Mouse (Mus musculus): Measurements from ENCODE around the gene Akap9. TPM values are rescaled to one million over a fixed set of nuclear protein-coding genes. Genes with fewer than 3 reads are reported as not detected.

The Akap9 gene
- polyA plus RNA-seq, 1 experiment: 3.0 TPM

DNA sequence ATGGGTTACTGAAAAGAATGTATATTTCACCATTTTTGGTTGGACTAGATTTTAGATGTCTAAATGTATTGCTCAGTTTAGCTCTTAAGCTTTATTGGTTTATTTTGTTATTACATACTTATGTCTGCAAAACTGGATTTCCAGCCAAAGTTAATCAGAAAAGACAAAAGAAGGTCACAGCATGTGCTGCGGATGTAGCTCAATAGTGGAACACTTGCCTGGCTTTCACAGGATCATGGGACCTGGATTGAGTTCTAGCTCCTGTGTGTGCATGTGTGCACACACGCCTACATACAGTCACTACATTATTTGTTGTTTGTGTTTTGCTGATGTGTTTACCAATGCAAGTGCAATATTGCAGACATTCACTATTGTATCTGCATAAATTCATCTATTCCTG is 5.5 kb upstream of the Akap9 start:
- H3K79me2 ChIP-seq (ENCODE audit: control insufficient read depth, insufficient read depth): no peaks in the 10 kb centered on the region
- no peak overlapping the region for H3K4me2 ChIP-seq (ENCODE audit: low read depth)
- H3K27me3 ChIP-seq (ENCODE audit: control insufficient read depth, insufficient read depth, insufficient read length): no peaks in the 10 kb centered on the region
- no peak overlapping the region for H3K4me3 ChIP-seq
- TF ChIP-seq CEBPB (IDR thresholded peaks at IDR 0.05; ENCODE audit: insufficient read depth, poor library complexity, severe bottlenecking): no peak
- TF ChIP-seq TCF3 (IDR thresholded peaks at IDR 0.05; ENCODE audit: insufficient read length, low read depth): no peak
- no peak for TF ChIP-seq MYOD1 (IDR thresholded peaks at IDR 0.05; ENCODE audit: control insufficient read depth in 1 of 3, insufficient read length in 2 of 3, low read depth in 2 of 3)
- TF ChIP-seq POLR2AphosphoS2 (IDR thresholded peaks at IDR 0.05; ENCODE audit: insufficient read length, low read depth): no peak
- no peak for TF ChIP-seq MYOG (IDR thresholded peaks at IDR 0.05; ENCODE audit: control insufficient read depth in 1 of 3, insufficient read depth in 1 of 3, insufficient read length in 2 of 3, low read depth in 2 of 3)
- no peak for TF ChIP-seq SRF (IDR thresholded peaks at IDR 0.05; ENCODE audit: control insufficient read depth, insufficient read length, low read depth)
- no peak for TF ChIP-seq REST (IDR thresholded peaks at IDR 0.05; ENCODE audit: insufficient read depth, insufficient read length)
- no peak for TF ChIP-seq E2F4 (IDR thresholded peaks at IDR 0.05; ENCODE audit: insufficient read depth)
- TF ChIP-seq MAX (IDR thresholded peaks at IDR 0.05; ENCODE audit: low read depth): no peak
- no peak for TF ChIP-seq TCF12 (IDR thresholded peaks at IDR 0.05; ENCODE audit: insufficient read depth, poor library complexity, severe bottlenecking)
- no peak for TF ChIP-seq USF1 (IDR thresholded peaks at IDR 0.05; ENCODE audit: low read depth)
- no peak for TF ChIP-seq POLR2A (IDR thresholded peaks at IDR 0.05; ENCODE audit: insufficient read length, low read depth)
- no peak overlapping the region for H3ac ChIP-seq (ENCODE audit: control insufficient read depth, insufficient read length)
- no peaks in the 10 kb centered on the region for H3K36me3 ChIP-seq (ENCODE audit: control insufficient read depth, insufficient read depth)

DNA sequence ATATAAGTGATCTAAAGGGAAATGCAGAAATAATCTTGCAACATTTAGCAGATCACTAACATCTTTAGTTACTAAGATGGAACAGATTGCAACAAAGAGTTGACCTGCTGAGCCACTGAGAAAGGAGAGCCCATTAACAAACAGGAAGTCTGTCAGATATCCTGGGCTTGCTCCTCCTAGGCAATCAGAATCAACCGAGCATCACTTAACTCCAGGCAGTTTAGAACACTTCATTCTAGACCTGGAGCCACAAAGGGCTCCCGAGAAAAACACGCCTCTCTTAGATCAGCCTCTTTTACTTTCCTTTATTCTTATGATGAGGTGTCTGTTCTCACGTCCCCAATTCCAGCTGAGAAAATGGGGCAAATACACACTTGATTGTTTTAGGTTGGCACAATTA is 1.2 kb upstream of the Akap9 start:
- no peak overlapping the region for H3ac ChIP-seq (ENCODE audit: control insufficient read depth, insufficient read length)
- H3K27me3 ChIP-seq (ENCODE audit: control insufficient read depth, insufficient read depth, insufficient read length): no peaks in the 10 kb centered on the region
- H3K4me2 ChIP-seq (ENCODE audit: low read depth): no peak overlapping the region
- H3K36me3 ChIP-seq (ENCODE audit: control insufficient read depth, insufficient read depth): no peaks in the 10 kb centered on the region
- TF ChIP-seq E2F4 (IDR thresholded peaks at IDR 0.05; ENCODE audit: insufficient read depth): no peak
- TF ChIP-seq TCF12 (IDR thresholded peaks at IDR 0.05; ENCODE audit: insufficient read depth, poor library complexity, severe bottlenecking): no peak
- no peak for TF ChIP-seq MAX (IDR thresholded peaks at IDR 0.05; ENCODE audit: low read depth)
- TF ChIP-seq TCF3 (IDR thresholded peaks at IDR 0.05; ENCODE audit: insufficient read length, low read depth): no peak
- H3K4me3 ChIP-seq: no peak overlapping the region
- peaks cover 27% of the 10 kb centered on the region for H3K79me2 ChIP-seq (ENCODE audit: control insufficient read depth, insufficient read depth)

DNA sequence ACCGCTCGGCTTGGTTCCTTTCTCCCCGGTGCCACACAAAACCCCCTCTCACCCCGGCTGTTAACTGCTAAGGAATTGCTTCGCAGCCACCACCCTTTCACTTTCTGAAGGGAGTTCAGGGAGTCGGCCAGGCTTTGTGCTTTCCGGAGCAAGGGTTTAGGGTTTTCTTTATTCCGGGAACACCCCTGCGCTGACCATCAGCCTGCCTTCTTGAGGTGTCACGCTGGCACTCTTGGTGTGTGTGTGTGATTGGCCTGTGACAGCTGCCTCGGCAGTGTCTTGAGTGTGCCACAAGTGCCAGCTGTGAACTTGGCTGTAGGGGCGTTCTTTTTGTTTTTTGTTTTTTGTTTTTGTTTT is 814 bp downstream of the Akap9 start:
- H3K36me3 ChIP-seq (ENCODE audit: control insufficient read depth, insufficient read depth): no peaks in the 10 kb centered on the region
- H3K4me2 ChIP-seq (ENCODE audit: low read depth): peak overlapping the region; percentile 71
- H3ac ChIP-seq (ENCODE audit: control insufficient read depth, insufficient read length): peak overlapping the region; percentile 87
- peak overlapping the region; percentile 83 for H3K4me3 ChIP-seq
- peaks cover 32% of the 10 kb centered on the region for H3K79me2 ChIP-seq (ENCODE audit: control insufficient read depth, insufficient read depth)
- no peaks in the 10 kb centered on the region for H3K27me3 ChIP-seq (ENCODE audit: control insufficient read depth, insufficient read depth, insufficient read length)
- TF ChIP-seq POLR2AphosphoS2 (IDR thresholded peaks at IDR 0.05; ENCODE audit: insufficient read length, low read depth): peak; percentile 49
- TF ChIP-seq SRF (IDR thresholded peaks at IDR 0.05; ENCODE audit: control insufficient read depth, insufficient read length, low read depth): no peak
- peak; percentile 54 for TF ChIP-seq TCF12 (IDR thresholded peaks at IDR 0.05; ENCODE audit: insufficient read depth, poor library complexity, severe bottlenecking)
- peak; percentile 57 for TF ChIP-seq TCF3 (IDR thresholded peaks at IDR 0.05; ENCODE audit: insufficient read length, low read depth)
- no peak for TF ChIP-seq CEBPB (IDR thresholded peaks at IDR 0.05; ENCODE audit: insufficient read depth, poor library complexity, severe bottlenecking)
- peak; percentile 85 to 96 (median 94) for TF ChIP-seq MYOD1 (IDR thresholded peaks at IDR 0.05; ENCODE audit: control insufficient read depth in 1 of 3, insufficient read length in 2 of 3, low read depth in 2 of 3)
- TF ChIP-seq USF1 (IDR thresholded peaks at IDR 0.05; ENCODE audit: low read depth): no peak
- no peak for TF ChIP-seq REST (IDR thresholded peaks at IDR 0.05; ENCODE audit: insufficient read depth, insufficient read length)
- TF ChIP-seq E2F4 (IDR thresholded peaks at IDR 0.05; ENCODE audit: insufficient read depth): no peak
- TF ChIP-seq POLR2A (IDR thresholded peaks at IDR 0.05; ENCODE audit: insufficient read length, low read depth): peak; percentile 48
- TF ChIP-seq MYOG (IDR thresholded peaks at IDR 0.05; ENCODE audit: control insufficient read depth in 1 of 3, insufficient read depth in 1 of 3, insufficient read length in 2 of 3, low read depth in 2 of 3): peak; percentile 66 to 90 (median 86)
- no peak for TF ChIP-seq MAX (IDR thresholded peaks at IDR 0.05; ENCODE audit: low read depth)

DNA sequence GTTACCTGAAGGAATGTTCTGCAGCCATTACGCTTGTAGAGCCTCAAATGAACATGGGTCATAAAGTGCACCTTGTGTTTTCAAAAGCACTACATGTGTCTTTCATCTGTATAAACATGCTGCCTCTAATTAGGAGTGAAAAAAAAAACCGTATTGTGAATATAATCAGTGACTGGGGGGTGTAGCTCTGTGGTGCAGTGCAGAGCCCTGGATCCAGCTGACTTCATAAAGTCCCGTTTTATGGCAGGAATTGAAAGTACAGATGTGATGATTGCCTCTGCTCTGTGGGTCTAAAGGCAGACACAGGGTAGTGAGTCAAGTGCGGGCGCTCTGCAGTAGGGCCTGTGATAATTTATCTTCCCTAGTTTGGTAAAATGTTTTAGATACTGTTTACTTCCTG is 2.9 kb downstream of the Akap9 start:
- TF ChIP-seq TCF3 (IDR thresholded peaks at IDR 0.05; ENCODE audit: insufficient read length, low read depth) (no peak), POLR2A (IDR thresholded peaks at IDR 0.05; ENCODE audit: insufficient read length, low read depth) (no peak), CEBPB (IDR thresholded peaks at IDR 0.05; ENCODE audit: insufficient read depth, poor library complexity, severe bottlenecking) (no peak), SRF (IDR thresholded peaks at IDR 0.05; ENCODE audit: control insufficient read depth, insufficient read length, low read depth) (no peak), MYOD1 (IDR thresholded peaks at IDR 0.05; ENCODE audit: control insufficient read depth in 1 of 3, insufficient read length in 2 of 3, low read depth in 2 of 3) (no peak), USF1 (IDR thresholded peaks at IDR 0.05; ENCODE audit: low read depth) (no peak), E2F4 (IDR thresholded peaks at IDR 0.05; ENCODE audit: insufficient read depth) (no peak), MYOG (IDR thresholded peaks at IDR 0.05; ENCODE audit: control insufficient read depth in 1 of 3, insufficient read depth in 1 of 3, insufficient read length in 2 of 3, low read depth in 2 of 3) (no peak), POLR2AphosphoS2 (IDR thresholded peaks at IDR 0.05; ENCODE audit: insufficient read length, low read depth) (no peak), MAX (IDR thresholded peaks at IDR 0.05; ENCODE audit: low read depth) (no peak), REST (IDR thresholded peaks at IDR 0.05; ENCODE audit: insufficient read depth, insufficient read length) (no peak)
- Histone ChIP-seq H3K4me2 (ENCODE audit: low read depth) (no peak overlapping the region), H3K27me3 (ENCODE audit: control insufficient read depth, insufficient read depth, insufficient read length) (no peaks in the 10 kb centered on the region), H3ac (ENCODE audit: control insufficient read depth, insufficient read length) (no peak overlapping the region), H3K4me3 (no peak overlapping the region), H3K36me3 (ENCODE audit: control insufficient read depth, insufficient read depth) (no peaks in the 10 kb centered on the region), H3K79me2 (ENCODE audit: control insufficient read depth, insufficient read depth) (peaks cover 41% of the 10 kb centered on the region)

DNA sequence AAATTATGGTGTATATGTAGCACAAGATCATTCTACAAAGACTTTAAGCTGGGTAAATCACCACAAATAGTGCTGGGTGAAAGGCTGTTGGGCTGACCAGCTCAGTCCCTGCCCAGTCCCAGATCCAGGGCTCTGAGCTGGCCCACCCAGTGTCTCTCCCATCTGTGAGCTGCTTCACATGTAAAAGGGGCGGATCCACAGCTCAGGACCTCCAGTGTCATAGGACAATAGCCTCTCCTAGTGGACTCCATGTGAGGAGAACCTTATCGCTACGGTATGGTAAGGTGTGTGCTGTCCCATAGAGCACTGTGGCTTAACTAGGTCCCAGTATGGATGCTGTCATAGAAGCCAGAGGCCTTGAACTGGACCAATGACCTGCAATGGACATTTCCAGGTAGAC is 3.8 kb downstream of the Akap9 start:
- TF ChIP-seq CEBPB (IDR thresholded peaks at IDR 0.05; ENCODE audit: insufficient read depth, poor library complexity, severe bottlenecking) (no peak), SRF (IDR thresholded peaks at IDR 0.05; ENCODE audit: control insufficient read depth, insufficient read length, low read depth) (no peak)
- Histone ChIP-seq H3K27me3 (ENCODE audit: control insufficient read depth, insufficient read depth, insufficient read length) (no peaks in the 10 kb centered on the region), H3K79me2 (ENCODE audit: control insufficient read depth, insufficient read depth) (peaks cover 42% of the 10 kb centered on the region), H3K4me3 (no peak overlapping the region), H3K36me3 (ENCODE audit: control insufficient read depth, insufficient read depth) (no peaks in the 10 kb centered on the region), H3ac (ENCODE audit: control insufficient read depth, insufficient read length) (no peak overlapping the region), H3K4me2 (ENCODE audit: low read depth) (no peak overlapping the region)
